Mouse (Mus musculus): Measurements from ENCODE around the gene Ttc6.

DNA sequence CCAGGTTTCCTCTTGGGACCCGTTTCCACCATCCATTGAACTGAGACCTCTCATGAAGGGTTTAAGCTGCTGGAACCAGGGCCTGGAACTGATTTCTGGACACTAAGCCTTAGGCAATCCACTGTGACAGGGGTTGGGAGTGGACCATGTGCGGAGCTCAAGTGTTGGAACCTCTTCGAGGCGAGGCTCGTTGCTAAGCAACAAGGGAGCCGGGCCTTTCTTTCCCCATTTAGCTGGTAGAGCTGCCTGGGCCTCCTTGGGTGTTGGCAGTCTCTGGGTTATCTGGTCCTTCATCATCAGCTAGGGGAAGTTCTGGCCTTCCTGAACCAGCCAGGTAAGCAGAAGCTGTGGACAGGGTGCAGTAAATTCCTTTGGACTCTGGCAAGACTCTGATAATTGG lies at the start of gene Ttc6:
- TF ChIP-seq CTCF (IDR thresholded peaks at IDR 0.05; ENCODE audit: control insufficient read depth, insufficient read depth, insufficient read length) (no peak), CEBPB (IDR thresholded peaks at IDR 0.05; ENCODE audit: low read depth) (no peak), MAX (IDR thresholded peaks at IDR 0.05) (no peak), MYOG (IDR thresholded peaks at IDR 0.05; ENCODE audit: control insufficient read depth, extremely low read depth, insufficient read length) (no peak), USF1 (IDR thresholded peaks at IDR 0.05; ENCODE audit: low read depth) (no peak), FOSL1 (IDR thresholded peaks at IDR 0.05; ENCODE audit: insufficient read depth, low read length, poor library complexity, severe bottlenecking) (no peak), MYOD1 (IDR thresholded peaks at IDR 0.05; ENCODE audit: control insufficient read depth, insufficient read length, low read depth) (no peak)

All from C2C12 (cell line).